12 mouse cellular contexts compared by ENCODE assay signal in the genomic region with DNA sequence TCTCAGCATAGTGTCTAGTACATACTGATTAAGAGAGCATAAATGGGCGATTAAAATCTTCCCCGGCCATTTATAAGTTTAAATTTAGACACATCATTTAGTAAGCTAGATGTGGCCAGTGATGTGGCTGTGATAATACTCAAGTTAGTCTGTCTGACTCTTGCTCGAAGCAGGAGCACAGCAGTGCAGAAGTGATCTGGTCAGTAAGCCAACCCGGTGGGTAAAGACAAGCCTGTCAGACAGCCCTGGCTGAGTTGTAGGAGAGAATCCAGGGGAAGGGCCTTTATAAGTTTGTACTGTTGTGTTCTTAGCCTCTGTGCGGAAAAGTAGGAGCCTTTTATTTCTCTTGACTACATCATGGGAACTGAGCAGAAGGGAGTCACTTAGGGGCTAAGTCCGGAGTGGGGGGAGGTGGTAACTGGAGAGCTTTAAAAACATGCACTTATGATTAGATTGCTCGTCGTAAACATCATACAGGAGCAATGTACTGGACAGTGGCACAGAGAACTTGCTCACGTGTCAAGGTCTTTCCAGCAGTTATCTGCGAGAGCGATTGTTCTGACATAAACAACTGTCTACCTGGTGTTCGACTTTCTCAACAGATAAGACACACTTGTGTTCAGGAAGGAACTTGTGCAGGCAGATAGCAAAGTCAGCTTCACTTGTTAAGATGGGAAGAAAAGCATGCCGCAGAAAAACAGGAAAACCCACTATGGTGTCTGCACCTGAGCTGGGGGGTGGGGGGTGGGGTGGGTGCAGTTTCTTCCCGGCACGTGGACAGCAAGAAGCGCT.
DNase-seq lines count a peak whose midpoint lies in the region; ATAC-seq and TF ChIP-seq lines count a peak whose summit lies in the region.
"Had no signal": no experiment of that assay in that cellular context is flagged by ENCODE, and none has a peak within 500 bp of the region (broad histone marks: within the 10 kb centered on the region; RNA-seq: fewer than 3 reads in every experiment).

No protein-coding gene starts in this region.

- peak overlapping the region; percentile 37; the same call in 1 of the 2 replicates for H3K27ac ChIP-seq in lung, embryonic 14.5 days (ENCODE audit: low read depth)
- 0 out of 2 replicates have a peak overlapping the region, but pooled peaks have one; percentile 22 for H3K27ac ChIP-seq in intestine, embryonic 15.5 days
- no peak overlapping the region for H3K27ac ChIP-seq in gastrocnemius, adult 2 months
- H3K27ac ChIP-seq: neural tube, embryonic 13.5 days had no signal

- 45% methylated on average over 16 of the region's 16 CpGs for WGBS in lung, embryonic 14.5 days
- 39% methylated on average over 16 of the region's 16 CpGs for WGBS in intestine, embryonic 15.5 days

- H3K9ac ChIP-seq in lung, embryonic 14.5 days: no peak overlapping the region
- H3K9ac ChIP-seq in intestine, embryonic 15.5 days: no peak overlapping the region
- H3K9ac ChIP-seq: neural tube, embryonic 13.5 days had no signal

- no peak overlapping the region for H3K4me2 ChIP-seq in lung, embryonic 14.5 days
- no peak overlapping the region for H3K4me2 ChIP-seq in intestine, embryonic 15.5 days (replicated peaks)
- H3K4me2 ChIP-seq: neural tube, embryonic 13.5 days had no signal

- H3K27me3 ChIP-seq in lung, embryonic 14.5 days (ENCODE audit: insufficient read depth, low read length): no peaks in the 10 kb centered on the region
- H3K27me3 ChIP-seq in intestine, embryonic 15.5 days (replicated peaks): no peaks in the 10 kb centered on the region
- H3K27me3 ChIP-seq: neural tube, embryonic 13.5 days had no signal

- TF ChIP-seq CTCF in lung, embryonic 14.5 days (IDR thresholded peaks at IDR 0.05; ENCODE audit: low read depth): no peak
- TF ChIP-seq CTCF in gastrocnemius, adult 2 months (IDR thresholded peaks at IDR 0.05): no peak

- H3K4me1 ChIP-seq in lung, embryonic 14.5 days (ENCODE audit: insufficient read depth): peaks cover 4% of the 10 kb centered on the region; the same call in 1 of the 2 replicates
- H3K4me1 ChIP-seq in intestine, embryonic 15.5 days (replicated peaks): no peaks in the 10 kb centered on the region
- H3K4me1 ChIP-seq: neural tube, embryonic 13.5 days had no signal

- ATAC-seq in lung, embryonic 14.5 days (ENCODE audit: insufficient read depth): peak; percentile 52; the same call in 1 of the 2 replicates
- ATAC-seq in intestine, embryonic 15.5 days: peak; percentile 91

- no peaks in the 10 kb centered on the region for H3K36me3 ChIP-seq in lung, embryonic 14.5 days (ENCODE audit: insufficient read depth)
- no peaks in the 10 kb centered on the region for H3K36me3 ChIP-seq in intestine, embryonic 15.5 days
- H3K36me3 ChIP-seq: neural tube, embryonic 13.5 days had no signal

- intact Hi-C loops in gastrocnemius, adult 2 months (cut with DNase I): no loop called here

- no peaks in the 10 kb centered on the region for H3K9me3 ChIP-seq in lung, embryonic 14.5 days (ENCODE audit: low read depth, low read length)
- H3K9me3 ChIP-seq in intestine, embryonic 15.5 days: no peaks in the 10 kb centered on the region
- H3K9me3 ChIP-seq: neural tube, embryonic 13.5 days had no signal

- no peak overlapping the region for H3K4me3 ChIP-seq in lung, embryonic 14.5 days (ENCODE audit: low read depth, low read length)
- H3K4me3 ChIP-seq in intestine, embryonic 15.5 days (replicated peaks): no peak overlapping the region
- H3K4me3 ChIP-seq in gastrocnemius, adult 2 months: no peak overlapping the region
- H3K4me3 ChIP-seq: neural tube, embryonic 13.5 days had no signal

- peak; percentile 34 for DNase-seq in lung, embryonic 14.5 days
- DNase-seq in lung, postnatal 10 days: no peak
- DNase-seq in c-Kit-positive CD71-positive TER-119-positive erythroid progenitor cells, embryonic 14.5 days (ENCODE audit: low spot score): peak; percentile 29
- DNase-seq in naive thymus-derived CD4-positive, alpha-beta T cell, adult 2 months (ENCODE audit: low read depth): peak; percentile 13
- DNase-seq in gastrocnemius, adult 2 months: no peak
- DNase-seq in frontal cortex, postnatal 10 days (ENCODE audit: low spot score in 2 of 2): no peak
- DNase-seq: adrenal gland, postnatal 14 days; cerebellum, adult 9-11 months; kidney, postnatal 4 days; right cerebral cortex, postnatal 25 days had no signal

Comparison
In these comparisons a context has a peak if more than half of its experiments do, and no peak if none do; other contexts are left out.
1. DNase-seq: peak in lung, embryonic 14.5 days (single experiment), c-Kit-positive CD71-positive TER-119-positive erythroid progenitor cells, embryonic 14.5 days (single experiment) and naive thymus-derived CD4-positive, alpha-beta T cell, adult 2 months (single experiment); none in lung, postnatal 10 days (single experiment), gastrocnemius, adult 2 months (single experiment) and frontal cortex, postnatal 10 days (0 of 2).